Mouse (Mus musculus): ENCODE measurements at regions not wholly inside any gene's neighbourhood (a gene's known extent, or its start where the extent isn't known, plus 50 kb on each side); places are given as distances from the start of the nearest gene placed in this dataset.

GRCm38 (mm10) chr11:20957766-20958165 is 126.9 kb upstream of the Lgalsl start:
- H3K4me1 ChIP-seq (ENCODE audit: control insufficient read depth, insufficient read depth, low read length), result peaks cover 2% of the 10 kb centered on the region; the same call in 1 of the 2 replicates
- 59% methylated on average over 2 of the region's 2 CpGs for WGBS

GRCm38 (mm10) chr11:20958233-20958632 is 127.4 kb upstream of the Lgalsl start:
- TF ChIP-seq CTCF (IDR thresholded peaks at IDR 0.05; ENCODE audit: control insufficient read depth, insufficient read depth, low read length), result no peak
- TF ChIP-seq POLR2A (IDR thresholded peaks at IDR 0.05; ENCODE audit: borderline replicate concordance, control insufficient read depth, low read depth, low read length), result no peak
- H3K27ac ChIP-seq (ENCODE audit: control insufficient read depth, insufficient read depth, low read depth, low read length, poor library complexity), result no peak overlapping the region
- no peak overlapping the region for H3K4me3 ChIP-seq (replicated peaks; ENCODE audit: control insufficient read depth, low read depth, low read length)
- H3K4me1 ChIP-seq (ENCODE audit: control insufficient read depth, insufficient read depth, low read length), result peaks cover 2% of the 10 kb centered on the region; the same call in 1 of the 2 replicates
- WGBS, result 0% methylated on average over 5 of the region's 5 CpGs

More at GRCm38 (mm10) chr11:20957766-20958165, 126.9 kb upstream of the Lgalsl start:
- TF ChIP-seq POLR2A (IDR thresholded peaks at IDR 0.05; ENCODE audit: borderline replicate concordance, control insufficient read depth, low read depth, low read length) (no peak), CTCF (IDR thresholded peaks at IDR 0.05; ENCODE audit: control insufficient read depth, insufficient read depth, low read length) (no peak)
- Histone ChIP-seq H3K4me3 (replicated peaks; ENCODE audit: control insufficient read depth, low read depth, low read length) (no peak overlapping the region), H3K27ac (ENCODE audit: control insufficient read depth, insufficient read depth, low read depth, low read length, poor library complexity) (no peak overlapping the region)

GRCm38 (mm10) chr11:20960066-20960465 is 129.2 kb upstream of the Lgalsl start:
- 76% methylated on average over 2 of the region's 2 CpGs for WGBS
- TF ChIP-seq POLR2A (IDR thresholded peaks at IDR 0.05; ENCODE audit: borderline replicate concordance, control insufficient read depth, low read depth, low read length), result no peak
- TF ChIP-seq CTCF (IDR thresholded peaks at IDR 0.05; ENCODE audit: control insufficient read depth, insufficient read depth, low read length), result no peak
- Histone ChIP-seq H3K4me3 (replicated peaks; ENCODE audit: control insufficient read depth, low read depth, low read length) (no peak overlapping the region), H3K27ac (ENCODE audit: control insufficient read depth, insufficient read depth, low read depth, low read length, poor library complexity) (no peak overlapping the region), H3K4me1 (ENCODE audit: control insufficient read depth, insufficient read depth, low read length) (peaks cover 2% of the 10 kb centered on the region; the same call in 1 of the 2 replicates)

DNA sequence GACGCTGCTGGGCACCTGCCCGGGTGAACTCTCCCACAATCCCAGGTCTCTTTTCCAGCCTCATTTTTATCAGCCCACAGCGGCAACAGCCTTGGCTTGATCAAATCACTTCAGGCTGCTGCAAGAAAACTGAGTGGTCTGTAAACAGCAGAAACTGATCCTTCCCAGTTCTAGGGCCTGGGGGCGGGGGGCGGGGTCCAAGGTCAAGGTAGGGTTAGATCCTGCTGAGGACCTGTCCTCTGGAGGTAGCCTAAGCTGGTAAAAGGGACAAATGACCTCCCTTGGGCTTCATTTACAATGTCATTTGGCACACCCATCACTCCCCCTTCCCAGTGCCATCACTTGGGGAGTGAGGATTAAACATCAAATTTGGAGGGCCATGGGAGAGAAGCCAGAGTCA is 129.9 kb upstream of the Lgalsl start:
- no peak overlapping the region for H3K27ac ChIP-seq (ENCODE audit: control insufficient read depth, insufficient read depth, low read depth, low read length, poor library complexity)
- H3K4me1 ChIP-seq (ENCODE audit: control insufficient read depth, insufficient read depth, low read length), result peaks cover 2% of the 10 kb centered on the region; the same call in 1 of the 2 replicates
- TF ChIP-seq POLR2A (IDR thresholded peaks at IDR 0.05; ENCODE audit: borderline replicate concordance, control insufficient read depth, low read depth, low read length) (no peak), CTCF (IDR thresholded peaks at IDR 0.05; ENCODE audit: control insufficient read depth, insufficient read depth, low read length) (no peak)
- H3K4me3 ChIP-seq (replicated peaks; ENCODE audit: control insufficient read depth, low read depth, low read length), result no peak overlapping the region
- WGBS, result 68% methylated on average over 5 of the region's 5 CpGs

GRCm38 (mm10) chr11:20961626-20962025 is 129.5 kb upstream of the Peli1 start:
- WGBS, result 77% methylated on average over 2 of the region's 2 CpGs
- Histone ChIP-seq H3K4me1 (ENCODE audit: control insufficient read depth, insufficient read depth, low read length) (peaks cover 2% of the 10 kb centered on the region; the same call in 1 of the 2 replicates), H3K4me3 (replicated peaks; ENCODE audit: control insufficient read depth, low read depth, low read length) (no peak overlapping the region), H3K27ac (ENCODE audit: control insufficient read depth, insufficient read depth, low read depth, low read length, poor library complexity) (no peak overlapping the region)
- TF ChIP-seq POLR2A (IDR thresholded peaks at IDR 0.05; ENCODE audit: borderline replicate concordance, control insufficient read depth, low read depth, low read length) (no peak), CTCF (IDR thresholded peaks at IDR 0.05; ENCODE audit: control insufficient read depth, insufficient read depth, low read length) (no peak)

- TF ChIP-seq POLR2A (IDR thresholded peaks at IDR 0.05; ENCODE audit: borderline replicate concordance, control insufficient read depth, low read depth, low read length) (no peak), CTCF (IDR thresholded peaks at IDR 0.05; ENCODE audit: control insufficient read depth, insufficient read depth, low read length) (no peak)
- H3K4me3 ChIP-seq (replicated peaks; ENCODE audit: control insufficient read depth, low read depth, low read length), result no peak overlapping the region
- no peak overlapping the region for H3K27ac ChIP-seq (ENCODE audit: control insufficient read depth, insufficient read depth, low read depth, low read length, poor library complexity)
- H3K4me1 ChIP-seq (ENCODE audit: control insufficient read depth, insufficient read depth, low read length), result no peaks in the 10 kb centered on the region
- WGBS, result 89% methylated on average over 8 of the region's 8 CpGs
These were observed 125.4 kb upstream of the Peli1 start for GRCm38 (mm10) chr11:20965575-20966239.

DNA sequence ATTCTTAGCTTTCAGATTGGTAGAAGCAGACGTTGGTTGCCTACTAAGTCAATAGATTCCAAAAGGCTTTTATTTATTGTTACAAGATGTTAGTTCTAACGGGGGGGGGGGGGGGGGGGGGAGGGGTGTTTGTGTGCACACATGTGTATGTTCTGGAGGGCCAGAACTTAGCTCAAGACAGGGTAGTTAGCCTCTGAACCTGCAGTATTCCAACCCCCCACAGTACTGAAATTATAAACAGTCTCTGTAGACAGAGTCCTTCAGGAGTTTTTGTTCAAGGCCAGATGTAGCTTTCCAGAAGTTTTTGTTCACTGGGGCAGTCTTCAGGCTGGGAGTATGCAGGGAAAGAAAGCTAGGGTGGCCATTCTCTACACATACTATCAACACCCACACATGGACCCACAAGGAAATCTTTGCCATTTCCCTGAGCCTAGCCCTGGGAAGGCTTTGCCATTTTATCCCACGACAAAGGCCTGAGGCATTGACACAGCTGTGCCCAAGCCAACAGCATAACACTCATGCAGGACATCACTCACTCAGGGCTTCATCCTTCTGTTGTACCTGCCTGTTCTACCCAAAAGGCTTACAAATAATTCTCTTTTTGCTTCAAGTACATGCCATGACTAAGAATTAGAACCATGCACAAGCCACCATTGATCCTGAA is 123.6 kb upstream of the Peli1 start:
- TF ChIP-seq POLR2A (IDR thresholded peaks at IDR 0.05; ENCODE audit: borderline replicate concordance, control insufficient read depth, low read depth, low read length) (no peak), CTCF (IDR thresholded peaks at IDR 0.05; ENCODE audit: control insufficient read depth, insufficient read depth, low read length) (no peak)
- WGBS, result 69% methylated on average over 3 of the region's 3 CpGs
- Histone ChIP-seq H3K4me3 (replicated peaks; ENCODE audit: control insufficient read depth, low read depth, low read length) (no peak overlapping the region), H3K27ac (ENCODE audit: control insufficient read depth, insufficient read depth, low read depth, low read length, poor library complexity) (no peak overlapping the region), H3K4me1 (ENCODE audit: control insufficient read depth, insufficient read depth, low read length) (no peaks in the 10 kb centered on the region)

GRCm38 (mm10) chr11:20968341-20968740 is 122.8 kb upstream of the Peli1 start:
- TF ChIP-seq POLR2A (IDR thresholded peaks at IDR 0.05; ENCODE audit: borderline replicate concordance, control insufficient read depth, low read depth, low read length) (no peak), CTCF (IDR thresholded peaks at IDR 0.05; ENCODE audit: control insufficient read depth, insufficient read depth, low read length) (no peak)
- Histone ChIP-seq H3K27ac (ENCODE audit: control insufficient read depth, insufficient read depth, low read depth, low read length, poor library complexity) (no peak overlapping the region), H3K4me3 (replicated peaks; ENCODE audit: control insufficient read depth, low read depth, low read length) (no peak overlapping the region), H3K4me1 (ENCODE audit: control insufficient read depth, insufficient read depth, low read length) (no peaks in the 10 kb centered on the region)
- WGBS, result 83% methylated on average over 2 of the region's 2 CpGs

Data from bone marrow, adult 2 months (tissue).